Mouse (Mus musculus) testis, adult 2 months (tissue): ENCODE measurements around the gene Aars2. TPM values are rescaled to one million over a fixed set of nuclear protein-coding genes. Genes with fewer than 3 reads are reported as not detected.
A peak's percentile ranks its signal among the peaks of the same experiment; 100 is the strongest.

Experiments
- H3K27ac ChIP-seq: fragments of 200-500 bp; 2 replicates; pipeline ENCODE4 v1.5.1; 2012; ENCODE audit warnings: low read depth, low read length; ENCODE audit not compliant: control insufficient read depth, insufficient read depth
- H3K27me3 ChIP-seq: fragments of 200-500 bp; 2 replicates; pipeline ENCODE4 v1.6.1; 2012; ENCODE audit warnings: mild to moderate bottlenecking, low read length, moderate library complexity; ENCODE audit not compliant: control insufficient read depth, insufficient read depth
- H3K36me3 ChIP-seq: fragments of 200-500 bp; 2 replicates; pipeline ENCODE4 v1.6.1; 2012; ENCODE audit warnings: mild to moderate bottlenecking, low read length; ENCODE audit not compliant: control insufficient read depth, insufficient read depth
- H3K4me1 ChIP-seq: fragments of 200-500 bp; 2 replicates; pipeline ENCODE4 v1.6.1; 2012; ENCODE audit warnings: low read length; ENCODE audit not compliant: control insufficient read depth, insufficient read depth
- H3K4me3 ChIP-seq: fragments of 200-500 bp; 2 replicates; pipeline ENCODE4 v1.5.1; 2012; ENCODE audit warnings: low read depth, mild to moderate bottlenecking, low read length, moderate library complexity, mixed read lengths; ENCODE audit not compliant: control insufficient read depth
- CTCF ChIP-seq: fragments of 200-500 bp; IDR thresholded peaks from 2 replicates; pipeline ENCODE4 v1.5.1; 2012; ENCODE audit warnings: low read depth, mild to moderate bottlenecking, inconsistent platforms, low read length, moderate library complexity; ENCODE audit not compliant: control insufficient read depth, insufficient read depth, insufficient replicate concordance
- POLR2A ChIP-seq: fragments of 200-500 bp; IDR thresholded peaks from 2 replicates; pipeline ENCODE4 v1.6.1; 2012; ENCODE audit warnings: low read depth, mild to moderate bottlenecking, inconsistent platforms, low read length, moderate library complexity; ENCODE audit not compliant: control insufficient read depth
- polyA plus RNA-seq: library from polyadenylated mRNA; depleted of rRNA; stranded (reverse); fragments of >200 nt; gene quantifications from 2 replicates; pipeline ENCODE4 v1.2.3, GENCODE M21; 2012

Gene Aars2
- polyA plus RNA-seq, 1 experiment, result 19.3 TPM

GRCm38 (mm10) chr17:45553065-45553464 lies 46.4 kb downstream of the Aars2 start:
- Histone ChIP-seq H3K27me3 (peaks cover 4% of the 10 kb centered on the region; the same call in 1 of the 2 replicates), H3K36me3 (no peaks in the 10 kb centered on the region), H3K4me1 (peaks cover 17% of the 10 kb centered on the region), H3K27ac (no peak overlapping the region), H3K4me3 (no peak overlapping the region)
- TF ChIP-seq CTCF (no peak), POLR2A (no peak)

DNA sequence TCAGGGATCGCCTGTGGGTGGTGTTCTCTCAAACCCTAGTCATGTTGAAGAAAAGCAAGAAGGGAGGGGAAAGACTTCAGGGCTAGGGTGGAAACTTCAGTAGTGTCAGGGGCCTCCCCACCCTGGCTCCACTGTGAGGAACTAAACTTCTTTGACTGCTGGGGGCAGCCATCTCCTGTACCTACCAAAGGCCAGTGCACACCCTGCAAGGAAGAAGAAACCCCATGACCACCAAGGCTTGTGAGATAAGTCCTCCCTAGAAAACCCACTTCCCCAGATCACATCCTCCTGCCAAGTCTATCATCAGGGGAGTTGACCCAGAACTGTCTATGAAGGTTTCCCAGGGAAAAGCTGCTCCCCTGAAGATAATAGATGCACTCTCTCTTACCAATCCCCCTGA lies 47.8 kb downstream of the Aars2 start:
- TF ChIP-seq POLR2A (no peak), CTCF (no peak)

GRCm38 (mm10) chr17:45555452-45556106 lies 48.9 kb downstream of the Aars2 start, which contains the start of gene Nfkbie:
Nfkbie (plus strand) TSS chr17:45555703.
- H3K4me1 ChIP-seq, result peaks cover 13% of the 10 kb centered on the region
- H3K27me3 ChIP-seq, result no peaks in the 10 kb centered on the region
- no peaks in the 10 kb centered on the region for H3K36me3 ChIP-seq
- no peak within 1 kb of the TSS for H3K27ac ChIP-seq
- peak within 1 kb of the TSS; percentile 84 for H3K4me3 ChIP-seq
- peak; percentile 30 for TF ChIP-seq POLR2A
- TF ChIP-seq CTCF, result no peak

More for the DNA sequence above, 47.8 kb downstream of the Aars2 start:
- H3K4me3 ChIP-seq, result no peak overlapping the region
- H3K36me3 ChIP-seq, result no peaks in the 10 kb centered on the region
- peaks cover 15% of the 10 kb centered on the region for H3K4me1 ChIP-seq
- H3K27me3 ChIP-seq, result no peaks in the 10 kb centered on the region; the same call in 1 of the 2 replicates
- H3K27ac ChIP-seq, result no peak overlapping the region

DNA sequence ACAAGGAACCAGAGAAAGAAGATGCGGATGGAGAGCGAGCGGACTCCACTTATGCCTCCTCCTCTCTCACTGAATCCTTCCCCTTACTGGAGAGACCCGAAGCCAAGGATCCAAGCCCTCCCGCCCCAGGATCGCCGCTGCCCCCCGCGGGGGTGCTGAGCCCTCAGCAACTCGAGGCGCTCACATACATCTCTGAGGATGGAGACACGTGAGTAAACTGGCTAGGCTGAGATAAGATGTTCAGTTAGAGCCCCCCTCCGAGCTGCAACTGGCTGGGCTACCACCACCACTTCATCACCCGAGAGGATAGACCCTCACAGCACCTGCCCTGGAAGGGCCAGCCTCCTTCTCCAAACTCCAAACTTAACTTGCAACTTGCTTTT lies 49.5 kb downstream of the Aars2 start:
- H3K4me1 ChIP-seq, result peaks cover 13% of the 10 kb centered on the region
- H3K36me3 ChIP-seq, result no peaks in the 10 kb centered on the region
- H3K27me3 ChIP-seq, result no peaks in the 10 kb centered on the region
- H3K27ac ChIP-seq, result no peak overlapping the region
- H3K4me3 ChIP-seq, result peak overlapping the region; percentile 84
- TF ChIP-seq POLR2A, result no peak
- TF ChIP-seq CTCF, result no peak

DNA sequence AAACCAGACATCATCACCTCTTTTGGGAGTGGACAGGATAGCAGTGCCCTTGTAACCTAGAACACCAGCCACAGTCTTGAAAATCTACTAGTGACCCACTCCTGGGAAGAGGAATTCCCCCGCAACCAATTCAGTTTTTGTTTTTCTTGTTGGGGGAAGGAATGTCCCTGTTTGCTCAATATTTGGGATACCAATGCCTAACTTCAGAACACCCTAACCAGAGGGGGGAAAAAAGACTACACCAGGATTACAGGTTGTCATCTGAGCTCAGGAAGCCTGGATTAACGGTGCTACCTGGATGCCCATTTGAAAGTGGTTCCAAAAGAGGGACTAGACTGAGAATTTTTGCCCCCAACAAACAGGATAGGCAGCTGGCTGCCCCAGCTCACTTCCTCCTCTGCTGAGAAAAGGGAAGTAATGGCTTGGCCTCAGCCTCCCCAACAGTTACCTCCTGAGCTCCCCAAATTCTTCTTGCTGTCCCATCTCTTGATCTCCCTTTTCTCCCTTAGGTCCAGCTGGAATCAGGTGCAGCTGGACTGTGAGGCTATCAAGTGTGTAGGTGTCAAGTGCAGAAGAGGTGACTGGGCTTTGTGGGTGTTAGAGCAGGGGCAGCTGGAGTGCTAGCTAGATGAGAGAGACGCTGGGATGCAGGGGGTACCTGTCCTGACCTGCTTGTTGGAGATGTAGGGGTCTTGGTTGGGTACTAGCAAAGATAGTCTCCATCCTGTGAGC lies 50.0 kb downstream of the Aars2 start:
- no peak for TF ChIP-seq CTCF
- TF ChIP-seq POLR2A, result no peak
- no peaks in the 10 kb centered on the region for H3K36me3 ChIP-seq
- H3K27ac ChIP-seq, result no peak overlapping the region
- no peak overlapping the region for H3K4me3 ChIP-seq
- peaks cover 13% of the 10 kb centered on the region for H3K4me1 ChIP-seq
- no peaks in the 10 kb centered on the region for H3K27me3 ChIP-seq

DNA sequence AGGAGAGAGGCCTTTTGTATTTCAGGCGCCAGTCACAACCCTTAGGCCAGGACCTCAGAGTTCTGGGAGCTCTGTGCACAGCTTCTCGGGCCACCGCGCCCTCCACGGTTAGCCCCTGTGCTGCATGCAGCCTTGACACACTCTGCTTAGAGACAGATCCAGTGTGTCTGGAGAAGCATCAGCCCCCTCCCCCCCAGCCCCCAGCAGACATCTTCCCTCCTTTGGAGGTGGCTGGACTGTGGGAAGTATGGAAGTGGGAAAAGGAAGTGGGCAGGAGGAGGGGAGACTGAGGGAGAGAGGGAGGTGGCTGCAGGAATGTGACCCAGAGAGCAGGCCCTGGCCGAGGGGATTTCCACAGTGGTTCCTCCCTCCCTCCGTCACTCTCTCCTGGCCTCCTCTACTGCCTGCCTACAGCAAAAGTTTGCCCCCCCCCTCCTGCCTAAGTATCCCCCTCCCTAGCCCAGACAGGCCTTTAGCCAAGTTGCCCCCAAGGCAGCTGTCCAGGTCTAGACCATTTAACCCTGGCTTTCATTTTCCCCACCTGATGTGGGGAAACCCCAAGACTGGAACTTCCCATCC lies 50.7 kb downstream of the Aars2 start:
- no peaks in the 10 kb centered on the region for H3K36me3 ChIP-seq
- H3K4me3 ChIP-seq, result no peak overlapping the region
- no peak overlapping the region for H3K27ac ChIP-seq

GRCm38 (mm10) chr17:45557998-45558862 lies 51.6 kb downstream of the Aars2 start:
- H3K27ac ChIP-seq, result no peak overlapping the region
- peaks cover 8% of the 10 kb centered on the region for H3K4me1 ChIP-seq
- no peak overlapping the region for H3K4me3 ChIP-seq
- no peaks in the 10 kb centered on the region for H3K27me3 ChIP-seq
- no peaks in the 10 kb centered on the region for H3K36me3 ChIP-seq
- TF ChIP-seq POLR2A (no peak), CTCF (no peak)

More for the DNA sequence above, 50.7 kb downstream of the Aars2 start:
- TF ChIP-seq CTCF (no peak), POLR2A (no peak)
- peaks cover 8% of the 10 kb centered on the region for H3K4me1 ChIP-seq
- H3K27me3 ChIP-seq, result no peaks in the 10 kb centered on the region
